Mouse (Mus musculus) heart, embryonic 16.5 days (tissue): ENCODE measurements around the gene Gng2. TPM values are rescaled to one million over a fixed set of nuclear protein-coding genes. Genes with fewer than 3 reads are reported as not detected.

ENCODE experiments used
- ATAC-seq: fragments of 200-750 bp; cut with Nextera tagmentation; replicated peaks from 2 replicates; pipeline ENCODE4 v1.8.0; 2017; ENCODE audit warnings: moderate number of reproducible peaks; ENCODE audit not compliant: insufficient read depth, low FRiP score; ENCODE audit errors: extremely low read depth
- H3K27ac ChIP-seq: fragments of 300-500 bp; sonication (generic); 2 replicates; pipeline ENCODE4 v1.5.1; 2014; ENCODE audit warnings: mild to moderate bottlenecking, low read length, control low read depth, moderate library complexity
- H3K27me3 ChIP-seq: fragments of 300-500 bp; sonication (generic); 2 replicates; pipeline ENCODE4 v1.6.1; 2014; ENCODE audit warnings: low read length, mixed read lengths; ENCODE audit not compliant: control insufficient read depth, insufficient read depth
- H3K36me3 ChIP-seq: fragments of 300-500 bp; sonication (generic); 2 replicates; pipeline ENCODE4 v1.6.1; 2014; ENCODE audit not compliant: control insufficient read depth, insufficient read depth
- H3K4me1 ChIP-seq: fragments of 300-500 bp; sonication (generic); 2 replicates; pipeline ENCODE4 v1.6.1; 2014; ENCODE audit warnings: low read length, mixed read lengths; ENCODE audit not compliant: control insufficient read depth, insufficient read depth
- H3K4me2 ChIP-seq: fragments of 300-500 bp; sonication (generic); 2 replicates; pipeline ENCODE4 v1.6.1; 2014; ENCODE audit warnings: low read depth, mild to moderate bottlenecking, control low read depth, low read length
- H3K4me3 ChIP-seq: fragments of 300-500 bp; sonication (generic); 2 replicates; pipeline ENCODE4 v1.5.1; 2014; ENCODE audit warnings: mild to moderate bottlenecking, control low read depth, low read length
- H3K9ac ChIP-seq: fragments of 300-500 bp; sonication (generic); 2 replicates; pipeline ENCODE4 v1.6.1; 2014; ENCODE audit warnings: low read length, control low read depth
- H3K9me3 ChIP-seq: fragments of 300-500 bp; sonication (generic); replicated peaks from 2 replicates; pipeline ENCODE4 v1.6.1; 2016; ENCODE audit warnings: low read length; ENCODE audit not compliant: control insufficient read depth
- WGBS: fragments of 180-500 bp; shearing (Covaris S2); extraction: QIAGEN DNeasy Blood & Tissue Kit; methylation state at CpG from one replicate; pipeline ENCODE4 v1.1.7; 2014; 5-methylcytosine and 5-hydroxymethylcytosine counted together
- polyA plus RNA-seq: library from polyadenylated mRNA; unstranded; fragments of >200 nt; fragmentation: Nextera tagmentation; extraction: Ambion mirVana; gene quantifications from 2 replicates; pipeline ENCODE4 v1.2.1, GENCODE M21; 2015

The Gng2 gene
- polyA plus RNA-seq, 1 experiment from 2014 or later: 58.8 TPM

- peaks cover 23% of the 10 kb centered on the region for H3K4me1 ChIP-seq
- peak overlapping the region; percentile 48; the same call in 1 of the 2 replicates for H3K27ac ChIP-seq
- WGBS: 69% methylated on average over 6 of the region's 6 CpGs
- H3K4me2 ChIP-seq: peak overlapping the region; percentile 18; the same call in 1 of the 2 replicates
- H3K9ac ChIP-seq: no peak overlapping the region
- H3K9me3 ChIP-seq: no peaks in the 10 kb centered on the region
- no peak for ATAC-seq
- no peaks in the 10 kb centered on the region; the same call in 1 of the 2 replicates for H3K36me3 ChIP-seq
- H3K4me3 ChIP-seq: no peak overlapping the region
- H3K27me3 ChIP-seq: no peaks in the 10 kb centered on the region
Measured at GRCm38 (mm10) chr14:19970106-19970785, 7.2 kb downstream of the Gng2 start.

GRCm38 (mm10) chr14:19969566-19969965 lies 7.9 kb downstream of the Gng2 start:
- Histone ChIP-seq H3K4me3 (no peak overlapping the region), H3K4me1 (peaks cover 17% of the 10 kb centered on the region), H3K4me2 (no peak overlapping the region), H3K9ac (no peak overlapping the region), H3K27me3 (no peaks in the 10 kb centered on the region), H3K9me3 (no peaks in the 10 kb centered on the region), H3K36me3 (no peaks in the 10 kb centered on the region; the same call in 1 of the 2 replicates), H3K27ac (no peak overlapping the region)
- 70% methylated on average over 1 of the region's 1 CpGs for WGBS
- ATAC-seq: no peak

DNA sequence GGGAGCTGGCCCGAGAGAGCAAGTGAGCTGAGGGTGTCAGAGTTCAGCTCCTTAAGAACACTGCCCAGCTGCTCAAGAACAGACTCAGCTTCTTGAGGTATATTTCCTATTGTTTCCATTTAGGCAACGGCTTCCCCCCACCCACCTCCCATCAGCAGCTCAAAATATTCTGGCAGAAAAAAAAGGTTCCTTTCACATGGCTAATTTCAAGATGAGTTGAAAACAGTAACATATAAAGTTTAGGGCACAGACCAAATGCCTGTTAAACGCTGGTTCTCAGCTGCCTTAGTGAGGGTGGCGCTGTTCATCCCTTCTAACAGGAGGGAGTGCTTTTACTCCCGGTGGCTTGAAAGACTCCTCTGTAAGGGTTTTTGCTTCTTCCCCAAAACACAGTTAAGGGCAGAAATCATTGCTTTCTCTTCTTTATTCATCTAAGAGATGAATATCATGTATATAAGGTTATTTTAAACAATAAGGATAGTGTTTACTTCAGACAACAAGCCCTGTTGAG lies 8.4 kb downstream of the Gng2 start:
- Histone ChIP-seq H3K27me3 (no peaks in the 10 kb centered on the region), H3K9ac (no peak overlapping the region), H3K4me2 (no peak overlapping the region), H3K9me3 (no peaks in the 10 kb centered on the region), H3K36me3 (no peaks in the 10 kb centered on the region; the same call in 1 of the 2 replicates), H3K27ac (no peak overlapping the region), H3K4me3 (no peak overlapping the region), H3K4me1 (peaks cover 13% of the 10 kb centered on the region)
- no peak for ATAC-seq
- WGBS: 53% methylated on average over 5 of the region's 5 CpGs

DNA sequence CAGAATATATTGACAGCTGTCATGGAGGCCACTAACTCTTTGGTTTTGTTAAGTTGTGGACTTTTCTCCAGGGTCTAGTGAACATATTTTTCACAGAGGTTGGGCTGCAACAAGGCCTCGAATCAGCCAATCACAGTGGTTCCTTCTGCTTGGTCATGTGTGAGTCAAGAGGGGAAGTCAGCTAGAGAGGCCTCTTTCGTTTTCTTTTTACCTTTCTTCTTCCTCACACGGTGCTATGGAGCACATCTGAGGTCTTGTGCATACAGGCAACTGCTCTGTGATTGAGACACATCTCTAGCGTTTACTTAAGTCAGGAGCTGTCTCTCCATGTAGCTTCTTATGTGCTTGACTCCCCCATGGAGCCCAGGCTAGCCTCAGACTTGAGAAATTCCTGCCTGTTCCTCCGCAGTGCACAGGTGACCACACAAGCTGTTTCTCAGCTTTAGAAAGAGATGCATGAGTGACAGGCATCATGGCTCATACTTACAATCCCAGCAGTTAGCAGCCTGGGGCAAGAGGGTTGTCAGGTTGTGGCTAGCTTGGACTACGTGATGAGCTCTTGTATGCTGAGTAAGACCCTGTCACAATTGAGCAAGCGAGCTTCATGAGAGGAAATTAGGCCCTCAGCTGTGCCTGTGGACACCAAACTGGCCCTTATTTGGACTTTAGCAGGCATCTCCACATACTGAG lies 9.0 kb downstream of the Gng2 start:
- no peak; the same call in 1 of the 2 replicates for ATAC-seq

GRCm38 (mm10) chr14:19967482-19967881 lies 9.9 kb downstream of the Gng2 start:
- H3K4me3 ChIP-seq: no peak overlapping the region
- no peak overlapping the region for H3K4me2 ChIP-seq
- H3K9ac ChIP-seq: no peak overlapping the region
- H3K9me3 ChIP-seq: no peaks in the 10 kb centered on the region
- no peaks in the 10 kb centered on the region; the same call in 1 of the 2 replicates for H3K36me3 ChIP-seq
- peaks cover 13% of the 10 kb centered on the region for H3K4me1 ChIP-seq
- H3K27me3 ChIP-seq: no peaks in the 10 kb centered on the region
- no peak overlapping the region for H3K27ac ChIP-seq
- 66% methylated on average over 8 of the region's 8 CpGs for WGBS
- no peak for ATAC-seq

More for the DNA sequence above, 9.0 kb downstream of the Gng2 start:
- H3K27me3 ChIP-seq: no peaks in the 10 kb centered on the region
- H3K9me3 ChIP-seq: no peaks in the 10 kb centered on the region
- no peak overlapping the region; the same call in 1 of the 2 replicates for H3K27ac ChIP-seq
- H3K4me2 ChIP-seq: no peak overlapping the region
- no peaks in the 10 kb centered on the region; the same call in 1 of the 2 replicates for H3K36me3 ChIP-seq
- H3K4me1 ChIP-seq: peaks cover 13% of the 10 kb centered on the region
- no peak overlapping the region for H3K4me3 ChIP-seq
- 77% methylated on average over 7 of the region's 7 CpGs for WGBS
- H3K9ac ChIP-seq: no peak overlapping the region

DNA sequence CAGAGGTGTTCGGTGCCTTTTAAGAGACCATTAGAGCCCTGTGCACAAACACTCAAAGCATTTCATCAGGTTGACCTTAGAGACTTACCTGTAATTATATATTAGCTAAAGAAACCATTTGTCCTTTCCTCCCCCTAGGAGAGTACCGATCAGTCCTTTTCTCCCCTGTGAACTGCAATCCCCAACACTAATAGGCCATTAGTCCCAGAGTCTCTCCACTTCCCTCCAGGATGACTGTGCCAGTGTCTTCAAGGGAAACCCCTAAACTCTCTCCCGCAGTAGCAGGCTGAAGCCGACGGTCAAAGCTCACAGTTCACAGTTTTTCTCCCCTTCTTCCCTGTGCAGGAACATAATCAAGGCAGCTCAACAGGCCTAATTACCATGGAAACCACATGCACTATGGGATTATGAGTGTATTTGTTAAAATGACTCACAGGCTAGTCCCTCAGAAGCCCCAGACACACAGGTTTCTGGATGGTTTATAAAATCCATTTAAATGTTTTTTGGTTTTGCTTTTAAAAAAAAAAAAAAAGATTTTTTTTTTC lies 13.4 kb downstream of the Gng2 start:
- WGBS: 73% methylated on average over 5 of the region's 5 CpGs
- H3K36me3 ChIP-seq: no peaks in the 10 kb centered on the region; the same call in 1 of the 2 replicates
- ATAC-seq: no peak
- H3K9me3 ChIP-seq: no peaks in the 10 kb centered on the region
- no peaks in the 10 kb centered on the region for H3K27me3 ChIP-seq
- no peak overlapping the region for H3K4me2 ChIP-seq
- H3K4me3 ChIP-seq: no peak overlapping the region
- H3K4me1 ChIP-seq: no peaks in the 10 kb centered on the region
- H3K27ac ChIP-seq: no peak overlapping the region
- no peak overlapping the region for H3K9ac ChIP-seq

DNA sequence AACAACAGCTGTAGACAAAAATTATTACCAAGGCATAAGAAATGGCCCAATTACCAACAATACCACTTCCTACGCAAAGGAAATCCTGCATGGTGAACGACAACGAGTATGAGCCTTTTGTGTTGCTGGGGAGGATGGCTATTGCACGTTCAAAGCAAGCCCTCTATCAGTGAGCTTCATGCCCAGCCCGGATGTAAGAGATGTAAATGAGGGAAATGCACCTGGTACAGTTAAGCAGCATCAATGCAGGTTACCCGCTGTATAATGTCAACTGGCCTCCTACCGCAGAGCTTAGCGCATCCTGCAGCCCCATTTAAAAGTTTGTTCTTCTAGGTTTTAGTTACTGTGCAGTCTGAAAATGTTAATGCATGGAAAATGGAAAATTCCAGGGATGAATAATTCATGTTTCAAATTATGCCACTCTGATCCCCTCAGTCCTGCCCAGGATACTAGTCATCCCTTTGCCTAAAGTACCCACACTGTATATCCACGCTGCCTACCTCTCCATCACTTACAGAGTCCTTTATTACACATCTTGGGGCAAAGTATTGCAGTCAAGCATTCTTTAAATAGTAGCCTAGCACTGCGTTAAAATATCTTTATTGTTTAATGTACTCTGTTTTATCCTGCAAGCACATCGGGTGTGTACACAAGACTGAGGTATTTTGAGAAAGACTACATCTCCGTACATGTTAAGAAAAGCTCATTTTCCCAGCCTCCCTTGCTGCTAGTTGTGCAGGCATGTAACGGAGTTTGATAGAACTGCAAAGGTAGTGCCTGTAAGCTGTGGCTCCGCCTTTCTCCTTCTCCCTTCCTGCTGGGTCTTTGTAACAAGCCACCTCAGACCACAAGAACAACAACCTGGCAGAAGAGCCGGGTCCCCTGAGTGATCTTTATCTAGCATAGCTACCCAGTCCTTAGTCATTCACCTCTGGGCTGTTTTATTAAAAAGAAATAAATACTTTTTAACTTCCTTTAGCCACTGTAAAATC lies 15.2 kb downstream of the Gng2 start:
- ATAC-seq: no peak
- Histone ChIP-seq H3K9me3 (no peaks in the 10 kb centered on the region), H3K4me3 (no peak overlapping the region), H3K36me3 (no peaks in the 10 kb centered on the region; the same call in 1 of the 2 replicates), H3K4me1 (no peaks in the 10 kb centered on the region), H3K9ac (no peak overlapping the region), H3K27ac (no peak overlapping the region), H3K27me3 (no peaks in the 10 kb centered on the region), H3K4me2 (no peak overlapping the region)
- 70% methylated on average over 15 of the region's 15 CpGs for whole genome bisulfite sequencing

- no peak for ATAC-seq
- Histone ChIP-seq H3K4me1 (no peaks in the 10 kb centered on the region), H3K9me3 (no peaks in the 10 kb centered on the region), H3K27ac (no peak overlapping the region), H3K9ac (no peak overlapping the region), H3K4me3 (no peak overlapping the region), H3K36me3 (no peaks in the 10 kb centered on the region), H3K4me2 (no peak overlapping the region), H3K27me3 (no peaks in the 10 kb centered on the region)
- 65% methylated on average over 9 of the region's 9 CpGs for WGBS
Measured at GRCm38 (mm10) chr14:19959860-19960259, 17.6 kb downstream of the Gng2 start.
